Mouse (Mus musculus) lung, postnatal 10 days (tissue): ENCODE results near the gene Ror1.

ENCODE experiments used
- DNase-seq: peaks from one replicate; pipeline ENCODE4 v3.0.0; 2021

Gene Ror1

GRCm38 (mm10) chr4:100118676-100119075 is 23.1 kb downstream of the Ror1 start:
- no peak for DNase-seq

- no peak for DNase-seq
These were observed 23.8 kb downstream of the Ror1 start for GRCm38 (mm10) chr4:100119431-100119830.

- DNase-seq = no peak
These were observed 25.0 kb downstream of the Ror1 start for GRCm38 (mm10) chr4:100120547-100120946.

- no peak for DNase-seq
These were observed 26.8 kb downstream of the Ror1 start for GRCm38 (mm10) chr4:100122436-100122835.

- DNase-seq = no peak
These were observed 27.9 kb downstream of the Ror1 start for GRCm38 (mm10) chr4:100123519-100123918.

- no peak for DNase-seq
These were observed 28.5 kb downstream of the Ror1 start for GRCm38 (mm10) chr4:100124056-100124455.

GRCm38 (mm10) chr4:100124935-100125334 is 29.3 kb downstream of the Ror1 start:
- DNase-seq = no peak

GRCm38 (mm10) chr4:100126531-100127310 is 31.1 kb downstream of the Ror1 start:
- DNase-seq = no peak

- DNase-seq = no peak
These were observed 32.7 kb downstream of the Ror1 start for GRCm38 (mm10) chr4:100128026-100128922.

- DNase-seq = peak; percentile 70
These were observed 33.6 kb downstream of the Ror1 start for GRCm38 (mm10) chr4:100129201-100129600.

GRCm38 (mm10) chr4:100130771-100131475 is 35.3 kb downstream of the Ror1 start:
- DNase-seq = peak; percentile 39

- no peak for DNase-seq
These were observed 35.9 kb downstream of the Ror1 start for GRCm38 (mm10) chr4:100131488-100131887.

GRCm38 (mm10) chr4:100132261-100132660 is 36.7 kb downstream of the Ror1 start:
- no peak for DNase-seq

GRCm38 (mm10) chr4:100136046-100136445 is 40.5 kb downstream of the Ror1 start:
- no peak for DNase-seq

- no peak for DNase-seq
These were observed 41.7 kb downstream of the Ror1 start for GRCm38 (mm10) chr4:100137102-100137835.

GRCm38 (mm10) chr4:100141626-100142025 is 46.0 kb downstream of the Ror1 start:
- DNase-seq = no peak

- no peak for DNase-seq
These were observed 49.2 kb downstream of the Ror1 start for GRCm38 (mm10) chr4:100144744-100145143.

- DNase-seq = no peak
These were observed 55.2 kb downstream of the Ror1 start for GRCm38 (mm10) chr4:100150797-100151196.

- DNase-seq = no peak
These were observed 59.1 kb downstream of the Ror1 start for GRCm38 (mm10) chr4:100154560-100155130.

GRCm38 (mm10) chr4:100155731-100156130 is 60.1 kb downstream of the Ror1 start:
- no peak for DNase-seq

GRCm38 (mm10) chr4:100158401-100158800 is 62.8 kb downstream of the Ror1 start:
- DNase-seq = no peak

- no peak for DNase-seq
These were observed 64.6 kb downstream of the Ror1 start for GRCm38 (mm10) chr4:100160156-100160555.
